Mouse (Mus musculus) kidney, postnatal 25 days (tissue): Measurements from ENCODE around the gene Sprr2e.

Experiments used
- DNase-seq, 2 experiments: peaks; one replicate each; pipeline ENCODE4 v3.0.0; 2021; ENCODE audit warnings: mixed read lengths in 2 of 2

Gene Sprr2e

DNA sequence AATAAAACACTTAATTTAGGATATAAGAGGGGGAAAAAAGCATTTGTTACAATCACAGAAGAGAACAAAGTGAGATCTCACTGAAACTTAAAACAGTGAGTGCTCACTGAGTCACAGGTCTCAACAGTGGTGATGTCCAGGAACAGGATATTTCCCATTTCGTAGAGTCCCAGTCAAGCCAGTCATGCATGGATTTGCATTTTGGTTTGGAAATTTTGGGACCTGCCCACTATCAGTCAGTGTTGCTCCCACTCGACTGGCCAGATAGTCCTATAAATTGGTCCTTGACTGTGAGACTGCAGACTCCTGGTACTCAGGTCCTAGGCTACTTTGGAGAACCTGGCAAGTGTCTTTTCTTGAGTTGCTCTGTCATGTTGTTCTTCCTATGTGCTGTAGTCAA is at the start of gene Sprr2e:
TSS of gene Sprr2e (plus strand) at position 301 of the 400 bp plus-strand sequence.
- no peak for DNase-seq

DNA sequence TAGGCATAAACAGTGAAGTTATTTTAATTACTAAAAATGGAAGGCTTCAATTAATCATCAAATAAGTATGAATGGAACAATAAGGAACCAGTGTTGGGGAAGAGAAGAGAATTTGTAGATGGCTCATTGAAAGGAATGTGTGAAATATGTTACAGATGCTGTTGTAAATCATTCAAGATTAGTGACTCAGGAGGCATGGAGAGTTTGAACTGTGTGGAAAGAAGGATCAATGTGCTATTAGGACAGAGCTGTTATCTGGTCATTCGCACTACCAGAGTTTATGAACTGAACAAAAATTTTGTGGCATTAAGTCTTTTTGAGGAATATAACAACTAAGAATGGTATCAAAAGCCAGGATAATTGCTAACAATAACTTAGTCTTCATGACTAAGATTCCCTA is 44.5 kb upstream of the Sprr2e start:
- DNase-seq, result no peak

DNA sequence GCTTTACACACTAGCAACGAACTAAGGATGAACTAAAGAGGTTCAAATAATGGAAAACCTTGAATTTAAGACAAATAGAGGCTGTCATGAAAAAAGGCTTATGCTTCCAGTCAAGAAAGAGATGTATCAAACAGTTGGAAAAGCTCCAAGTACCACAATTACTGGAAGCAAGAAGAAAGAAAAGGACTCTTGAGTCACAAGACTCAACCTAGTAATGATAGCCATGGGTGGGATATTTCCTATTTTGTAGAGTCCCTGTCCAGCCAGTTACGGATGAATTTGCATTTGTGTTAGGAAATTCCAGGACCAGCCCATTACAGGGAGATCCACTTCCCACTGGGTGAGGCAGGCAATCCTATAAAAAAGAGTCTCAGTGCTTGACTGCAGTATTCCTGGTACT is 35.6 kb upstream of the Sprr2e start, which contains the start of gene Sprr2b:
TSS of gene Sprr2b (plus strand) at position 301 of the 400 bp plus-strand sequence.
- DNase-seq, result no peak

DNA sequence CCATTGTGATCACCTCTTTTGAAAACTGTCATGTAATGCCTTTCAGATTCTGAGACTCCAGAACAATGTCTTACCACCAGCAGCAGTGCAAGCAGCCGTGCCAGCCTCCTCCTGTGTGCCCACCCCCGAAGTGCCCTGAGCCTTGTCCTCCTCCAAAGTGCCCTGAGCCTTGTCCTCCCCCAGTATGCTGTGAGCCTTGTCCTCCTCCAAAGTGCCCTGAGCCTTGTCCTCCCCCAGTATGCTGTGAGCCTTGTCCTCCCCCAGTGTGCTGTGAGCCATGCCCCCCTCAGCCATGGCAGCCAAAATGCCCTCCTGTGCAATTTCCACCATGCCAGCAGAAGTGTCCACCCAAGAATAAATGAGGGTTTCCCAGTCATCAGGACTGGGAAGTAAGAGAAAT is 34.6 kb upstream of the Sprr2e start:
- no peak for DNase-seq

DNA sequence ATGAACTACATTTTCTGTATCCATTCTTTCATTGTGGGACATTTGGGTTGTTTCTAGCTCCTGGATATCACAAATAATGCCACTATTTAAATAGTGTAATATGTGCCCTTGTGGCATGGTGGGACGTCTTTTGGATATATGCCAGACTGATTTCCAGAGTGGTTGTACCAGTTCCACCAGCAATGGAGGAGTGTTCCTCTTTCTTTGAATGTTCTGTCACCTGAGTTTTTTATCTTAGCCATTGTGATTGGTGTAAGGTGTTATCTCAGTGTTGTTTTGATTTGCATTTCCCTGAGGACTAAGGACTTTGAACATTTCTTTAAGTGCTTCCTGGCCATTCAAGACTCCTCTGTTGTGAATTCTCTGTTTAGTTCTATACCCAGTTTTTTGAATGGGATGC is 15.7 kb upstream of the Sprr2e start:
- no peak for DNase-seq

DNA sequence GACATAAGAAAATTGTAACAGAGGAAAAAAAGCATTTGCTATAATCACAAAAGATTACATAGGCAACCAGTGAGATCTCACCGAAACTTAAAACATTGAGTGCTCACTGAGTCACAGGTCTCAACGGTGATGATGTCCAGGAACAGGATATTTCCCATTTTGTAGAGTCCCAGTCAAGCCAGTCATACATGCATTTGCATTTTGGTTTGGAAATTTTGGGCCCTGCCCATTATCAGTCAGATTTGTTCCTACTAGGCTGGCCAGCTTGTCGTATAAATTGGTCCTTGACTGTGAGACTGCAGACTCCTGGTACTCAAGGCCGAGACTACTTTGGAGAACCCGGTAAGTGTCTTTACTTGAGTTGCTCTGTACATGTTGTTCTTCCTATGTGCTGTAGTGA is 13.1 kb upstream of the Sprr2e start, which contains the start of gene Sprr2d:
TSS of gene Sprr2d (plus strand) at position 301 of the 400 bp plus-strand sequence.
- no peak for DNase-seq

DNA sequence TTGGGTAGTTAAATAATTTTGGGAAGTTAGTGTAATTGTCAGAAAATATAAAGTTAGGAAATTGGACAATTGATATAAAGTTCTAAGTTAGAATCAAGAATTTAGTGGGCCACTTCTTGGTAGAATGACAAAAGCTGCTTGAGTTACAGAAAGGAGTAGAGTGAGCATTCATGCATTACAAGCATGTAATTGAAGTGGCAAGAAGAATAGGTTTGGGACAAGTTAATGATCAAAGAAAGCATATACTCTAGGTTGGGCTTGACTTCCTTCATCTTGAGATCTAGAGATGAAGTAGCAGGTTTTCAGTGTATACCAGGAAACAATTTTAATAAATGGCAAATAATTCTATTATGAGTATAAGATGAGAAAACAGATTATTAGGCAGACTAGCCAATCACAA is 9.7 kb downstream of the Sprr2e start:
- DNase-seq, result no peak

DNA sequence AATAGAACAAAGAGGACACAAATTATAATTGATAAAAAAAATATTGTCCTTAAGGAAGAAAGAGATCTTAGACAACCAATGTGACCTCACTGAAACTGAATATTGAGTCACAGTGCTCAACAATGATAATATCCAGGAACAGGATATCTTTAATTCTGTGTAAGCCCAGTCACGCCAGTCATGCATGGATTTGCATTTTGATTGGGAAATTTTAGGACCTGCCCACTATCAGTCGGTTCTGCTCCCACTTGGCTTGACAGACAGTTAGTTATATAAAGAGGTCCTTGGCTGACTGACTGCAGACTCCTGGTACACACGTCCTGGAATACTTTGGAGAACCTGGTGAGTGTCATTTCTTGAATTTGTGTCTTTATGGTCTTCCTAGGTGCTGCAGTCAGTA is 12.9 kb downstream of the Sprr2e start, which contains the start of gene Sprr2f:
TSS of gene Sprr2f (plus strand) at position 301 of the 400 bp plus-strand sequence.
- no peak for DNase-seq

DNA sequence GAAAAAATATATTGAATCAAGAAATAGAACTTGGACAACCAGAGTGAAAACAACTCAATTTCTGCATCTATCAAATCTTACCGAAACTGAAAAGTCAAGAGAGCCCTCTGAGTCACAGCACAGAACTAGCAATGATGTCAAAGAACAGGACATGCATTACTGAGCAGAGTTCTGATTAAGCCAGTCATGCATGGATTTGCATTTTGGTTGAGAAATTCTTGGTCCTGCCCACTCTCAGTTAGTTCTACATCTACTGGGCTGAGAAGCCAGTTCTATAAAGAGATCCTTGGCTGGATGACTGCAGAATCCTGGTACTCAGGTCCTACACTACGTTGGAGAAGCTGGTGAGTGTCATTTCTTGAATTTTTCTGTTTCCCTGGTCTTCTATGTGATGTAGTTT is 21.7 kb downstream of the Sprr2e start:
- no peak for DNase-seq

DNA sequence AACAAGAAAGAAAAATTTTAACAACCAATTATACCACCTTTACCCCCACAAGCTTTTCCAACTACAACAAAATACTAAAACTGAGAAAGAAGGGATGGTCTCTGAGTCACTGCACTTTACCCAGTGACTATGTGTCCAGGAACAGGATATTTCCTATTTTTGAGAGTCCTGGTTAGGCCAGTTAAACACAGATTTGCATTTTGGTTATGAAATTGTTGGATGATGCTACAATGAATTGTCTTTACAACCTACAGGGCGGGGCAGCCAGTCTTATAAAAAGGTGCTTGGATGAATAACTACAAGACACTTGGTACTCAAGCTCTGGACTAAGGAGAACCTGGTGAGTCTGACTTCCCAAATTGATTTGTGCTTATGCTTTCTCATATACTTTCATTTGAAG is 33.4 kb downstream of the Sprr2e start, which contains the start of gene Sprr2h:
TSS of gene Sprr2h (plus strand) at position 301 of the 400 bp plus-strand sequence.
- no peak for DNase-seq

DNA sequence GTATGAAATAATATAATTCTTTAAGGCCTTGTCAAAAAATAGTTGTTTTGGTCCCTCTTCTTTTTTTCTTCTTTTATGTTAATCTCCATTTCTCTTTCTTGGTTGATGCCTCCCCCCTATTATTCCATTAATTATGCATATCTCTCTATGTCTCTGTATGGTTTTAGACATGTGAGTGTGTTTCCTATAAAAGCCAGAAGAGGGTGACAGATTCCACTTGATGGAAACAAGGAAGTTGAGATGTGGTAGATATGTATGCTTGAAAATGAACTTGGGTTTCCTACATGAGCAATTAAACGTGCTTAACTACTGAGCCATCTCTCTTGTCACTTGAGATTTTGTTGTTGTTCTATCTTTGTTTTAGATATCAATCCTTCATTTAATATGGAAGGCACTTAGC is 42.4 kb downstream of the Sprr2e start:
- no peak for DNase-seq
